Mouse (Mus musculus): Measurements from ENCODE around the gene Ywhae. TPM values are rescaled to one million over a fixed set of nuclear protein-coding genes. Genes with fewer than 3 reads are reported as not detected.
A peak's percentile ranks its signal among the peaks of the same experiment; 100 is the strongest.

Gene Ywhae
- polyA plus RNA-seq, 1 experiment from 2014 or later, result 365 TPM

DNA sequence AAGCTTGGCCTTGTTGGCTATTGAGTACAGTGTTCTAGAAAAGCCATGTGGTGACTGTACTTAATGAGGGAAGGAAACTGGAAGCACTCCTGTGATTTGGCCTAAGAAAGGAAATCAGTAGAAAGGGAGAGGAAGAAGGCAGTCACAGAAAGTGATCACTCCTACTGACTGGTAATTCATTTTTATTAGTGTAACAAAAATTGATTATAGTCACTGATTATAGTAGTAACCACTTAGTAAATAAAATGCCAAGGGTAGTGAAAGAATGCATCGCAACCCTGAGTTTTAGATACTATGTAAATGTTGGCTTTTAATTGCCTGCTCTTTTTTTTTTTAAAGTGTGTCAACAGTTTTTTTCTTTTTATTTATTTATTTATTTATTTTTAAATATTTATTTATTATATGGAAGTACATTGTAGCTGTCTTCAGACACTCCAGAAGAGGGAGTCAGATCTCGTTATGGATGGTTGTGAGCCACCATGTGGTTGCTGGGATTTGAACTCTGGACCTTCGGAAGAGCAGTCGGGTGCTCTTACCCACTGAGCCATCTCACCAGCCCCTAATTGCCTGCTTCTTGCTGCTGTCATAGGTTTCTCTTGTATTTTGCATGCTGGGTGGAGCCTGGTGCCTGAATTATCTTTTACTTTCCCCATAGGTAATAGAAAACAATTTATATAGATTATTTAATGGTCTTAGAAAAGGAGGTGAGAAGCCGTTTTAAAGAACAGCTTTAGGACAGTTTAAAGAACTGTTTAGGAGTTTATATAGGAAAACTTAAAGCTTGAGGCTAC is 3.0 kb downstream of the Ywhae start:
- Histone ChIP-seq H3K4me3 (ENCODE audit: low read depth, low read length) (no peak overlapping the region), H3K36me3 (ENCODE audit: control insufficient read depth, insufficient read depth) (no peaks in the 10 kb centered on the region; the same call in 1 of the 2 replicates), H3K4me2 (replicated peaks; ENCODE audit: low read depth) (peak overlapping the region; percentile 79), H3K27ac (ENCODE audit: low read depth, low read length) (no peak overlapping the region), H3K9me3 (ENCODE audit: control insufficient read depth) (no peaks in the 10 kb centered on the region), H3K4me1 (replicated peaks; ENCODE audit: control insufficient read depth, insufficient read depth, low read length) (peaks cover 4% of the 10 kb centered on the region; the same call in 1 of the 2 replicates), H3K27me3 (replicated peaks; ENCODE audit: control insufficient read depth, insufficient read depth, low read length) (no peaks in the 10 kb centered on the region), H3K9ac (ENCODE audit: low read depth, low read length) (no peak overlapping the region)
- 41% methylated on average over 5 of the region's 5 CpGs for WGBS
- ATAC-seq, result no peak
- no peak for TF ChIP-seq CTCF (IDR thresholded peaks at IDR 0.05; ENCODE audit: low read depth)

DNA sequence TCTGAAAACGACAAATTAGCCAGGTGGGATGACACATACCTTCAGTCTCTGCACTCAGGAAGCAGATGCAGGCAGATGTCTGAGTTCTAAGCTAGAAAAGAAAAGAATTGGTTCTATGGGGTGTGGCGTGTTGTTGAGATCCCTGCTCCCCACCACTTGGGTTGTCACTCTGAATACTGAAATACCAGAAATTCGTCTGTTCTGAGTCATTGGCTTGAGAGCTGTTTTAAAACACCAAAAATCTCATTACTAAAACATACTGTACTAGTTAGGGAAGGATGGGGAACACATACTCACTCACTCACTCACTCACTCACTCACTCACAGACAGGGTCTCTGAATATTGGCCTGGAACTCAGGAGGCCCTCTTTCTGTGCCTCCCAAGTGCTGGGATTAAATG is 4.3 kb downstream of the Ywhae start:
- H3K36me3 ChIP-seq (ENCODE audit: control insufficient read depth, insufficient read depth), result no peaks in the 10 kb centered on the region; the same call in 1 of the 2 replicates
- ATAC-seq, result no peak
- H3K27me3 ChIP-seq (replicated peaks; ENCODE audit: control insufficient read depth, insufficient read depth, low read length), result no peaks in the 10 kb centered on the region
- H3K9ac ChIP-seq (ENCODE audit: low read depth, low read length), result no peak overlapping the region
- H3K4me3 ChIP-seq (ENCODE audit: low read depth, low read length), result no peak overlapping the region
- H3K4me1 ChIP-seq (replicated peaks; ENCODE audit: control insufficient read depth, insufficient read depth, low read length), result peaks cover 12% of the 10 kb centered on the region
- WGBS, result 28% methylated on average over 3 of the region's 3 CpGs
- TF ChIP-seq CTCF (IDR thresholded peaks at IDR 0.05; ENCODE audit: low read depth), result no peak
- no peak overlapping the region for H3K27ac ChIP-seq (ENCODE audit: low read depth, low read length)
- H3K4me2 ChIP-seq (replicated peaks; ENCODE audit: low read depth), result no peak overlapping the region
- H3K9me3 ChIP-seq (ENCODE audit: control insufficient read depth), result no peaks in the 10 kb centered on the region

DNA sequence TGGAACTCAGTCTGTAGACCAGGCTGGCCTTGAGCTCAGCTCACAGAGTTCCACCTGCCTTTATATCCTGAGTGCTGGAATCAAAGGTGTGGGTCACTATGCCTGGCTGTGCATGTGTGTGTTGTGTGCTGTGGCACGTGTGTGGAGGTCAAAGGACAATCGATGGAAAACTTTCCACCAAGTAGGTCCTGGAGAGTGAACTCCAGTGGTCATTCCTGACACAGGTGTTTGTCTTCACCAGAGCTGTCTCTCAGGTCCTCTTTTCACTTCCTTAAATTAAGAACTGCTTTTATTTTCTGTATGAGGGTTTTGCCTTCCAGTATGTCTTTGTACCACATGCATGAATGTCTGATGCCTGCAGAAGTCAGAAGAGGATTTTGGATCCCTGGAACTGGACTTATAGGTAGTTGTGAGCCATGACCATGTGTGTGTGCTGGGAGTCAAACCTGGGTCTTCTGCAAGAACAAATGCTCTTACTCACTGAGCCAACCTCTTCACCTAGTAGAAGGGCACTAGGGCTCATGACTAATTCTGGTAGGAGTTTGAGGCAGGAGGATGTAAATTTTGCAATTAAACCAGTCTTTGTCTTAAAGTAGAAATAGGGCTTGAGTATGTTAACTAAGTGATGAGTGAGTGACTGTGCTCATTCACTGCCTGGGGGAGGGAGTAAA is 5.3 kb downstream of the Ywhae start:
- Histone ChIP-seq H3K9ac (ENCODE audit: low read depth, low read length) (no peak overlapping the region), H3K27ac (ENCODE audit: low read depth, low read length) (no peak overlapping the region), H3K36me3 (ENCODE audit: control insufficient read depth, insufficient read depth) (no peaks in the 10 kb centered on the region; the same call in 1 of the 2 replicates), H3K9me3 (ENCODE audit: control insufficient read depth) (no peaks in the 10 kb centered on the region), H3K27me3 (replicated peaks; ENCODE audit: control insufficient read depth, insufficient read depth, low read length) (no peaks in the 10 kb centered on the region), H3K4me1 (replicated peaks; ENCODE audit: control insufficient read depth, insufficient read depth, low read length) (peaks cover 15% of the 10 kb centered on the region), H3K4me2 (replicated peaks; ENCODE audit: low read depth) (no peak overlapping the region), H3K4me3 (ENCODE audit: low read depth, low read length) (no peak overlapping the region)
- TF ChIP-seq CTCF (IDR thresholded peaks at IDR 0.05; ENCODE audit: low read depth), result no peak
- 61% methylated on average over 2 of the region's 2 CpGs for WGBS
- no peak for ATAC-seq

DNA sequence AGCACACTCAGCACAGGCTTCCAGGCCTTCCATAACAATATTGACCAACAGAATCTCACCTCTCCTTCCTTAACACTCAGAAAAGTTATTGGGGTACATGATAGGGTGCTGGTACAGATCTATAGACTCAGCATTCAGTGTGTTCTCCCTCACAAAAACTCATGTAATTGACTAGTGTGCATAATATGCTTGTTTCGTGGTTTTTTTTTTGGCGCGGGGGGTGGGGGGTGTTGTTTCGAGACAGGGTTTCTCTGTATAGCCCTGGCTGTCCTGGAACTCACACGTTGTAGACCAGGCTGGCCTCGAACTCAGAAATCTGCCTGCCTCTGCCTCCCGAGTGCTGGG is 5.8 kb downstream of the Ywhae start:
- Histone ChIP-seq H3K4me3 (ENCODE audit: low read depth, low read length) (no peak overlapping the region), H3K9ac (ENCODE audit: low read depth, low read length) (no peak overlapping the region), H3K36me3 (ENCODE audit: control insufficient read depth, insufficient read depth) (no peaks in the 10 kb centered on the region; the same call in 1 of the 2 replicates), H3K27ac (ENCODE audit: low read depth, low read length) (no peak overlapping the region), H3K27me3 (replicated peaks; ENCODE audit: control insufficient read depth, insufficient read depth, low read length) (no peaks in the 10 kb centered on the region), H3K4me1 (replicated peaks; ENCODE audit: control insufficient read depth, insufficient read depth, low read length) (peaks cover 15% of the 10 kb centered on the region), H3K4me2 (replicated peaks; ENCODE audit: low read depth) (no peak overlapping the region), H3K9me3 (ENCODE audit: control insufficient read depth) (no peaks in the 10 kb centered on the region)
- ATAC-seq, result no peak
- TF ChIP-seq CTCF (IDR thresholded peaks at IDR 0.05; ENCODE audit: low read depth), result no peak
- 94% methylated on average over 7 of the region's 7 CpGs for WGBS

DNA sequence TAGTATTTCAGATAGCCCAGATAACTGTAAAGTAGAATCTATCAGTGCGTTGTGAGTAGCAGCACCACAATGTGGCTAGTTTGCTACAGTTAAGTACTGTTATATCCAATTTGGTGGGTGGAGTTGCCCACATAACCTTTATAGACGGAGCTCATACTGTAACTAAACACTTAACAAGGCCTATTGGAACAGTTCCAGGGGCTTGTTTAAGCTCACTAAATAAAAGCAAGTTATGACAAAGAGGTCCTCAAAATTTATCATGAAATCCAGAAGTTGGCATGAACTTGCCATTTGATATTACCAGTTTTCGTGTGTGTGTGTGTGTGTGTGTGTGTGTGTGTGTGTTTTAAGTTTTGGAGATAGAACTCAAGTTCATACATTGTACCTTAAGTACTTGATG is 7.5 kb downstream of the Ywhae start:
- no peak overlapping the region for H3K9ac ChIP-seq (ENCODE audit: low read depth, low read length)
- TF ChIP-seq CTCF (IDR thresholded peaks at IDR 0.05; ENCODE audit: low read depth), result no peak
- no peaks in the 10 kb centered on the region for H3K27me3 ChIP-seq (replicated peaks; ENCODE audit: control insufficient read depth, insufficient read depth, low read length)
- H3K9me3 ChIP-seq (ENCODE audit: control insufficient read depth), result no peaks in the 10 kb centered on the region
- no peak overlapping the region for H3K4me3 ChIP-seq (ENCODE audit: low read depth, low read length)
- no peak overlapping the region for H3K4me2 ChIP-seq (replicated peaks; ENCODE audit: low read depth)
- no peak overlapping the region for H3K27ac ChIP-seq (ENCODE audit: low read depth, low read length)
- no peaks in the 10 kb centered on the region; the same call in 1 of the 2 replicates for H3K36me3 ChIP-seq (ENCODE audit: control insufficient read depth, insufficient read depth)
- 47% methylated on average over 3 of the region's 3 CpGs for WGBS
- ATAC-seq, result no peak
- peaks cover 12% of the 10 kb centered on the region for H3K4me1 ChIP-seq (replicated peaks; ENCODE audit: control insufficient read depth, insufficient read depth, low read length)

DNA sequence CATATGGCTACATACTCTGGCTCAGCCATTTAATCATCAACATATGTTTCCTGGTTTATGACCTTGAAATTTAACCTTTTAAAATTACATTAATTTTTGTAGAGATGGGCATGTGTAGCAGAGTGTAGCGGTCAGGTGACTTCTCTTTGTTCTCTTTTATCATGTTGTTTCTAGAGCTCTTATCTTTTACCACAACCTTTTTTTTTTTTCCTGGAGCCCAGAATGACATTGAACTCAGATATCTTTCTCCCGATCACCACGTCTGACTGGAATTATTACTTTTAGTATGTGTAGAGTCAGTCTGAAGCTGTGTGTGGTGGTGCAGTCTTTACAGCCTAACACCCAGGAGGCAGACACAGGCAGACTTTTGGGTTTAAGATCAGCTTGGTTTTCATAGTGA is 8.9 kb downstream of the Ywhae start:
- WGBS, result 44% methylated on average over 3 of the region's 3 CpGs
- peaks cover 12% of the 10 kb centered on the region for H3K4me1 ChIP-seq (replicated peaks; ENCODE audit: control insufficient read depth, insufficient read depth, low read length)
- no peak overlapping the region for H3K4me2 ChIP-seq (replicated peaks; ENCODE audit: low read depth)
- H3K9ac ChIP-seq (ENCODE audit: low read depth, low read length), result no peak overlapping the region
- 0 out of 2 replicates have a peak, but pooled peaks have one; percentile 13 for ATAC-seq
- no peak for TF ChIP-seq CTCF (IDR thresholded peaks at IDR 0.05; ENCODE audit: low read depth)
- no peaks in the 10 kb centered on the region; the same call in 1 of the 2 replicates for H3K36me3 ChIP-seq (ENCODE audit: control insufficient read depth, insufficient read depth)
- H3K27me3 ChIP-seq (replicated peaks; ENCODE audit: control insufficient read depth, insufficient read depth, low read length), result no peaks in the 10 kb centered on the region
- no peak overlapping the region for H3K4me3 ChIP-seq (ENCODE audit: low read depth, low read length)
- no peak overlapping the region; the same call in 1 of the 2 replicates for H3K27ac ChIP-seq (ENCODE audit: low read depth, low read length)
- no peaks in the 10 kb centered on the region for H3K9me3 ChIP-seq (ENCODE audit: control insufficient read depth)

All from intestine, postnatal 0 days (tissue).